Mouse (Mus musculus): ENCODE measurements around the gene Naa80.

Gene Naa80

GRCm38 (mm10) chr9:107578587-107578986 lies at the start of gene Naa80:
TSS of gene Naa80 (plus strand) at chr9:107578887.
- DNase-seq (ENCODE audit: low spot score): no peak

- DNase-seq (ENCODE audit: low spot score): peak; percentile 90
These were observed 44.8 kb upstream of the Naa80 start, which contains the start of gene Tmem115 for GRCm38 (mm10) chr9:107533791-107534407. TSS of gene Tmem115 (plus strand) at chr9:107533945.

GRCm38 (mm10) chr9:107534408-107535202 lies 44.1 kb upstream of the Naa80 start:
- no peak for DNase-seq (ENCODE audit: low spot score)

GRCm38 (mm10) chr9:107538231-107538630 lies 40.5 kb upstream of the Naa80 start:
- no peak for DNase-seq (ENCODE audit: low spot score)

- no peak for DNase-seq (ENCODE audit: low spot score)
These were observed 40.0 kb upstream of the Naa80 start for GRCm38 (mm10) chr9:107538711-107539110.

GRCm38 (mm10) chr9:107539940-107540339 lies 38.7 kb upstream of the Naa80 start:
- DNase-seq (ENCODE audit: low spot score): no peak

GRCm38 (mm10) chr9:107540420-107540819 lies 38.3 kb upstream of the Naa80 start:
- no peak for DNase-seq (ENCODE audit: low spot score)

- no peak for DNase-seq (ENCODE audit: low spot score)
These were observed 37.7 kb upstream of the Naa80 start for GRCm38 (mm10) chr9:107541005-107541404.

- DNase-seq (ENCODE audit: low spot score): peak; percentile 83
These were observed 37.0 kb upstream of the Naa80 start, which contains the start of the genes Cyb561d2 and Nprl2 for GRCm38 (mm10) chr9:107541474-107542351. TSS of gene Cyb561d2 (minus strand) at chr9:107542193. TSS of gene Nprl2 (plus strand) at chr9:107542226.

- DNase-seq (ENCODE audit: low spot score): no peak
These were observed 36.4 kb upstream of the Naa80 start for GRCm38 (mm10) chr9:107542352-107542686.

- DNase-seq (ENCODE audit: low spot score): no peak
These were observed 36.0 kb upstream of the Naa80 start for GRCm38 (mm10) chr9:107542721-107543120.

- DNase-seq (ENCODE audit: low spot score): no peak
These were observed 35.4 kb upstream of the Naa80 start for GRCm38 (mm10) chr9:107543299-107543698.

- no peak for DNase-seq (ENCODE audit: low spot score)
These were observed 34.4 kb upstream of the Naa80 start for GRCm38 (mm10) chr9:107544196-107544700.

- DNase-seq (ENCODE audit: low spot score): no peak
These were observed 34.0 kb upstream of the Naa80 start for GRCm38 (mm10) chr9:107544729-107545128.

- DNase-seq (ENCODE audit: low spot score): no peak
These were observed 33.5 kb upstream of the Naa80 start for GRCm38 (mm10) chr9:107545199-107545598.

GRCm38 (mm10) chr9:107545602-107546001 lies 33.1 kb upstream of the Naa80 start:
- peak; percentile 78 for DNase-seq (ENCODE audit: low spot score)

GRCm38 (mm10) chr9:107547026-107547425 lies 31.7 kb upstream of the Naa80 start, which contains the start of gene Zmynd10:
TSS of gene Zmynd10 (plus strand) at chr9:107547298.
- DNase-seq (ENCODE audit: low spot score): no peak

GRCm38 (mm10) chr9:107547957-107548356 lies 30.7 kb upstream of the Naa80 start:
- DNase-seq (ENCODE audit: low spot score): no peak

- DNase-seq (ENCODE audit: low spot score): no peak
These were observed 29.9 kb upstream of the Naa80 start for GRCm38 (mm10) chr9:107548820-107549219.

GRCm38 (mm10) chr9:107549297-107550074 lies 29.2 kb upstream of the Naa80 start:
- no peak for DNase-seq (ENCODE audit: low spot score)

- DNase-seq (ENCODE audit: low spot score): no peak
These were observed 28.1 kb upstream of the Naa80 start for GRCm38 (mm10) chr9:107550491-107551116.

Data from layer of hippocampus, adult 9-10 months (tissue).